Mouse (Mus musculus): ENCODE measurements around the gene Aknad1. TPM values are rescaled to one million over a fixed set of nuclear protein-coding genes. Genes with fewer than 3 reads are reported as not detected.

Aknad1 gene
- polyA plus RNA-seq, 1 experiment = 0.01 TPM

DNA sequence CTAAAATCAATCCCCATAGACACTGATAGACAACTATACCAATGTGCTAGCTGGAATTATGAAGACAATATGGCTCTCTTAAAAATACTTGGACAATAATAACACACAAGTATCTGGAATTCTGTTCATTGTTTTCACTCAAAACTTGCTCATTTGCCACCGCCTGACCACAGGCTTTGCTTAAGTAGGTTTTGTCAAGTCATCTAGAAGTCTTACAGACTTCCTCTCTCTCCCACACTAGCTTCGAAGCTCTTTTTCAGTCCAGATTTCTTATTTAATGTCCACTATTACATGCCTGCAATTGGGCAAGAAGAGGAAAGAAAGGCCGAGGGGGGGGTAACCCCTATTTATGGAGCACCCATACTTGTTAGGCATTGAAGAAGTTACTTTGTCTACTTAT is 11.7 kb upstream of the Aknad1 start:
- H3K4me3 ChIP-seq (replicated peaks) = no peak overlapping the region
- peaks cover 7% of the 10 kb centered on the region for H3K9me3 ChIP-seq (ENCODE audit: control insufficient read depth, low read length)
- no peaks in the 10 kb centered on the region for H3K36me3 ChIP-seq (ENCODE audit: control insufficient read depth)
- no peak for TF ChIP-seq TAL1 (IDR thresholded peaks at IDR 0.05; ENCODE audit: low read length)
- TF ChIP-seq GATA1 (IDR thresholded peaks at IDR 0.05; ENCODE audit: low read length) = no peak
- H3K4me1 ChIP-seq (ENCODE audit: control insufficient read depth) = peaks cover 21% of the 10 kb centered on the region
- no peaks in the 10 kb centered on the region; the same call in none of the 2 replicates for H3K27me3 ChIP-seq (ENCODE audit: control insufficient read depth)

DNA sequence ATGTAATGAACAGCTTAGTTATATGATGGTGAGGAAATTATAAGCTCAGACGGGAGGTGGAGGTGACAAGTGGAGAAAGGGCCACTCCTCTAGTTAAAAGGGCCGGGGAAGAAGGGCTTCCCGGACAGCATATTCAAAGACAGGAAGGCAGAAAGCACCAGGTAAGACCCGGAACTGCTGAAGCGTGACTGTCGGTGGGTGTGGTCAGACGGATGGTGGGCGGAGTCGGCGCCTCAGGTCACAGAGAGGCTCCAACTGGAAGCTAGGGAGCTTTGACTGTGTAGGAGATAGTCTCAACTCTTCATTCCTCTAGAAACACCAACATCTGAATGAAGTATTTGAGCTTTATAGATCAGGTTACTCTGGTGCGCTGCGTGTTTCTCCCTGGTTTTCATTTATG is 9.1 kb upstream of the Aknad1 start:
- TF ChIP-seq GATA1 (IDR thresholded peaks at IDR 0.05; ENCODE audit: low read length) (no peak), TAL1 (IDR thresholded peaks at IDR 0.05; ENCODE audit: low read length) (no peak)
- peaks cover 10% of the 10 kb centered on the region for H3K27me3 ChIP-seq (ENCODE audit: control insufficient read depth)

DNA sequence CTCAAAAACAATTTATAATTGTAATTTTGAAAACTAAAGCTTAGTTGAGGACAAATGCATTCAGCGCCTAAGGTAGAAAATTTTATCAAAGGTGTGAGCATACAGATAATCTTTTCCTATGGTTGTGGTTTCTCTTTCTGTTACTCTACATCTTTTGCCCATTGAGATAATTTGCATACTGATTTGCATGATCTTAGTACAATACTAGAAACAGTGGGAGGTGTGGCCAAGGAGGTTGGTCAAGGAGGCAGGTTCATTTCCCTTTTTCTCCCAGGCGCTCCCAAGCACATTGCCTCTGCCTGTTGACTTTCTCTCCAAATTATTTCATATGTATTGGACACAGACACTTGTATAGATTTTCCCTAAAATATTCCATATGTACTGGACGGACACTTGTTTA is 1.7 kb upstream of the Aknad1 start:
- Histone ChIP-seq H3K27me3 (ENCODE audit: control insufficient read depth) (peaks cover 33% of the 10 kb centered on the region), H3K9me3 (ENCODE audit: control insufficient read depth, low read length) (peaks cover 5% of the 10 kb centered on the region), H3K36me3 (ENCODE audit: control insufficient read depth) (no peaks in the 10 kb centered on the region), H3K4me3 (replicated peaks) (no peak overlapping the region), H3K4me1 (ENCODE audit: control insufficient read depth) (peaks cover 11% of the 10 kb centered on the region)
- no peak for TF ChIP-seq GATA1 (IDR thresholded peaks at IDR 0.05; ENCODE audit: low read length)
- TF ChIP-seq TAL1 (IDR thresholded peaks at IDR 0.05; ENCODE audit: low read length) = no peak

More for the DNA sequence above, 9.1 kb upstream of the Aknad1 start:
- Histone ChIP-seq H3K4me3 (replicated peaks) (peak overlapping the region; percentile 50), H3K4me1 (ENCODE audit: control insufficient read depth) (peaks cover 12% of the 10 kb centered on the region), H3K36me3 (ENCODE audit: control insufficient read depth) (no peaks in the 10 kb centered on the region), H3K9me3 (ENCODE audit: control insufficient read depth, low read length) (peaks cover 12% of the 10 kb centered on the region)

DNA sequence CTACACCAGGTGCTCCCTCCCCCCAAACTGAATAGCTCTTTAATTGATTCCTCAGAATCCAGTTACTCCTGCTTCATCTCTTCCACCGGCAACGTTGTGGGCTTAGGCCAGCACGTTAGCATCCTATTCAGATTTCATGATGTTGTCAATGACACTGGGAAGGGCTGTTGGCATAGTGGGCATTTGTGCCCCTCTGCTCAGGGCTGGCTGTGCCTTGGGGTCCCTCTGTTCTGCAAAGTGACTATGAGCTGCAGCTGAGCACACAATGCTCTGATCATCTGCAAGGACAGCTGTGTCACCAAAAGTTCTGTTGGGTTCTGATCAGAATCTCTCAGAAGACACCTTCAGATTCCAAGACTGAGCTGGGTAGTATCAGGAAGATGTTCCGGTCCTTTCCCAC is 4.6 kb downstream of the Aknad1 start:
- Histone ChIP-seq H3K36me3 (ENCODE audit: control insufficient read depth) (peaks cover 3% of the 10 kb centered on the region; the same call in 1 of the 2 replicates), H3K9me3 (ENCODE audit: control insufficient read depth, low read length) (0 out of 2 replicates have a peak, but pooled peaks cover 2% of the 10 kb centered on the region), H3K4me3 (replicated peaks) (no peak overlapping the region), H3K4me1 (ENCODE audit: control insufficient read depth) (peaks cover 32% of the 10 kb centered on the region), H3K27me3 (ENCODE audit: control insufficient read depth) (peaks cover 6% of the 10 kb centered on the region)
- TF ChIP-seq TAL1 (IDR thresholded peaks at IDR 0.05; ENCODE audit: low read length) (no peak), GATA1 (IDR thresholded peaks at IDR 0.05; ENCODE audit: low read length) (no peak)

DNA sequence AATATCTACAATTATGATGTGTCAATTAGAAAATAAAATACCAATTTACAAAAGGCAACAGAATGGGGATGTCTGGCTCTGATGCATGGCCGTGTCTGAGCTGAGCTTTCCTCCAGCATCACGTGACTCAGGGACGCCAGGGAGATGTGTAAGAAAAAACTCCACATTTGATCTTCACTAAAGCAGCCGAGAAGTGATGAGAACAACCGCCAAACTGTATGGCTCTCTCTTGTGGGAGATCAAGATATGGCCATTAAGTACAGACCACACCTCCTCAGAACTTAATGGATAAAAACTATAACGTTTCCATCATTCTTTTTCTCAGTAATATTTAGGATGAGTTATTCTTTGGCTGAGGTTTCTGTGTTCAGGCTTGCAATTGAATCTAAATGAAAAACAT is 11.6 kb downstream of the Aknad1 start:
- H3K4me1 ChIP-seq (ENCODE audit: control insufficient read depth) = peaks cover 63% of the 10 kb centered on the region
- H3K27me3 ChIP-seq (ENCODE audit: control insufficient read depth) = peaks cover 5% of the 10 kb centered on the region
- peak overlapping the region; percentile 60 for H3K4me3 ChIP-seq (replicated peaks)

DNA sequence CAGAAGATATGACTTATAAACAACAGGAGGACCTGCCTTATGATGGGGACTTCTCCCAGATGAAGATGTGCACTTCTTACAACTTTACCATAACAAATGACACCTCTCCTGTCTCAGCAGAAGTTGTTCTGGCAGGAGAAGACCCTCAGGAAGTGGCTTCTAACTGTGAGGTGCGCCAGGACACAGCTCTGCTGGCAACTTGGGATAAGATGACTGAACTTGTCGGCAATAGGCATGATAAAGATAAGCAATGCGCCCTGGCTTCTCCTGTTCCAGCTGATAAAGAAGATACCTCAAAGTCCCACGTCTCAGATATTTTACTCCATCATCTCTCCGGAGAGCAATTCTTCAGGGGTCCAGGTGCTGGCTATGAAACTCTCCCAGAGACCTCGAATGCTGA is 12.2 kb downstream of the Aknad1 start:
- peaks cover 6% of the 10 kb centered on the region for H3K9me3 ChIP-seq (ENCODE audit: control insufficient read depth, low read length)
- H3K27me3 ChIP-seq (ENCODE audit: control insufficient read depth) = peaks cover 3% of the 10 kb centered on the region
- peak overlapping the region; percentile 60 for H3K4me3 ChIP-seq (replicated peaks)
- TF ChIP-seq TAL1 (IDR thresholded peaks at IDR 0.05; ENCODE audit: low read length) (peak; percentile 60; the same call in 2 of the 3 replicates), GATA1 (IDR thresholded peaks at IDR 0.05; ENCODE audit: low read length) (no peak; the same call in 1 of the 2 replicates)
- H3K4me1 ChIP-seq (ENCODE audit: control insufficient read depth) = peaks cover 67% of the 10 kb centered on the region
- H3K36me3 ChIP-seq (ENCODE audit: control insufficient read depth) = peaks cover 13% of the 10 kb centered on the region

More for the DNA sequence above, 11.6 kb downstream of the Aknad1 start:
- Histone ChIP-seq H3K9me3 (ENCODE audit: control insufficient read depth, low read length) (peaks cover 7% of the 10 kb centered on the region), H3K36me3 (ENCODE audit: control insufficient read depth) (peaks cover 13% of the 10 kb centered on the region)
- TF ChIP-seq TAL1 (IDR thresholded peaks at IDR 0.05; ENCODE audit: low read length) (no peak), GATA1 (IDR thresholded peaks at IDR 0.05; ENCODE audit: low read length) (0 out of 2 replicates have a peak, but pooled peaks have one; percentile 31)

DNA sequence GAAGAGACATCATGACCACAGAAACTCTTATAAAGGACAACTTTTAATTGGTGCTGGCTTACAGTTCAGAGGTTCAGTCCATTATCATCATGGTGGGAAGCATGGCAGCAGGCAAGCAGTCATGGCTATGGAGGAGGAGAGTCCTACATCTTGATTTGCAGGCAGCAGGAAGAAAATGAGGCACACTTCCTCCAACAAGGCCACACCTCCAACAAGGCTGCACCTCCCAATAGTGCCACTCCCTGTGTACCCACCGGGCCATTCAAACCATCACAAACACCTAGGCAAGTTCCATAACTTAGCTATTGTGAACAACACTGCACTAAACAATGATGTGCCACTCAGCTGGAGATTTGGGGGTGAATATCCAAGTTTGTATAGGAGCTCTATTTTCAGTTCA is 15.1 kb downstream of the Aknad1 start:
- Histone ChIP-seq H3K36me3 (ENCODE audit: control insufficient read depth) (peaks cover 17% of the 10 kb centered on the region), H3K27me3 (ENCODE audit: control insufficient read depth) (no peaks in the 10 kb centered on the region), H3K4me3 (replicated peaks) (peak overlapping the region; percentile 21), H3K4me1 (ENCODE audit: control insufficient read depth) (peaks cover 75% of the 10 kb centered on the region), H3K9me3 (ENCODE audit: control insufficient read depth, low read length) (peaks cover 5% of the 10 kb centered on the region)
- TF ChIP-seq TAL1 (IDR thresholded peaks at IDR 0.05; ENCODE audit: low read length) = no peak
- no peak for TF ChIP-seq GATA1 (IDR thresholded peaks at IDR 0.05; ENCODE audit: low read length)

DNA sequence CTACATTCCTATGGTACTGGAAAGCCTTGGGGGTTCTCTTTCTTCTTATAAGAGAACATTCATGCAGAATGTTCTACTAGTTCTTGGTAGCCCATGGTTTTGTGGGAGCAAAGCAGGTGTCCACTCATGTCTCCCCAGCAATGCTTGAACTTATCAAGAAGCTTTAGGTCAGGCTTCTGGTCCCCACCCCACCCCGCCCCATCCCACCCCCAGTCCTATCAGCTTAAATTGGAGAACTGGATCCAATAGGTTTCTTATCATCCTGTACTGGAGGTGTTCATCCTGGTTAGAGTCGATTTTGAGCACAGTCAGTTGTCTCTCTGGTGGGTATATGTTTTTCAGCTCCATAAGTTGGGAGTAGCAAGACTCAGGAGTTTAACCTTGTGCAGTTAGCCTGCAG is 16.1 kb downstream of the Aknad1 start:
- peaks cover 67% of the 10 kb centered on the region for H3K4me1 ChIP-seq (ENCODE audit: control insufficient read depth)
- TF ChIP-seq TAL1 (IDR thresholded peaks at IDR 0.05; ENCODE audit: low read length) (no peak), GATA1 (IDR thresholded peaks at IDR 0.05; ENCODE audit: low read length) (no peak)
- H3K9me3 ChIP-seq (ENCODE audit: control insufficient read depth, low read length) = peaks cover 5% of the 10 kb centered on the region
- no peaks in the 10 kb centered on the region for H3K27me3 ChIP-seq (ENCODE audit: control insufficient read depth)
- H3K36me3 ChIP-seq (ENCODE audit: control insufficient read depth) = peaks cover 17% of the 10 kb centered on the region
- H3K4me3 ChIP-seq (replicated peaks) = peak overlapping the region; percentile 7

DNA sequence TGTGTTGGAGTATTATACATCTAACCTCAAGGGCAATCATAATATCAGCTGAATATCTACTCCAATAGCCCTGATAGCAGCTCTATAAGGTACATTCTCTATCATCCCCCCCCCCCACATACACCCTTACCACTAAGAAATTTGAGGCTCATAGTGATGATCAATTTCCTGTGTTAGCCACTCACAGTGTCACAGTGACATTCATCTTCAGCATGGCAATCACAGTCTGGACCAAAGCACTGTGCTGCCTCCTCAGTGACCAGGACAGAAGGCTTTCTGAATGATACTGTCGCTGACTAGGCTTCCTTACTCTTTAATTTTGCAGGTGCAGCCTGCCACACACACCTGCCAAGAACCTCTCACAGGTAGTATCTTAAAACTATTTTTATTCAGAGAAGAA is 16.7 kb downstream of the Aknad1 start:
- peaks cover 61% of the 10 kb centered on the region for H3K4me1 ChIP-seq (ENCODE audit: control insufficient read depth)
- H3K9me3 ChIP-seq (ENCODE audit: control insufficient read depth, low read length) = peaks cover 5% of the 10 kb centered on the region
- H3K4me3 ChIP-seq (replicated peaks) = peak overlapping the region; percentile 4
- peaks cover 17% of the 10 kb centered on the region for H3K36me3 ChIP-seq (ENCODE audit: control insufficient read depth)
- TF ChIP-seq GATA1 (IDR thresholded peaks at IDR 0.05; ENCODE audit: low read length) (no peak), TAL1 (IDR thresholded peaks at IDR 0.05; ENCODE audit: low read length) (no peak)
- H3K27me3 ChIP-seq (ENCODE audit: control insufficient read depth) = no peaks in the 10 kb centered on the region

DNA sequence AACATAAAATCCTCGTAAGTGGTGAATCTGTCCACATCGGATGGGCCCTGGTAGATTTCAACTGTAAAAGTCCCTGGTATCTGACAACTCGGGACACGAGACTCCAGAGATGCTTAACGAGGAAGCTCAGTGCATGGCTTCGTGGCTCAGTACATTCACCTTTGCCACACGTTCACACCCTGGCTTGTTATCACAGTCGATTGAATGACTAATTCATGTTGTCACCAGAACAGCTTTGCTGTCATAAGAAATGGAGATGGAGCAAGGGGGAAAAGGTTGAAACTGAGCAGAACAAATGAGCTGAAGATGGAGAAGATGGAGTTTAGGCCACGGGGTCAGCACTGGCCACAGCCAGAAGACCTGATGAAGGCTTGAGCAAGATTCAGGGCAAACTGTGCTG is 18.1 kb downstream of the Aknad1 start:
- peaks cover 6% of the 10 kb centered on the region for H3K27me3 ChIP-seq (ENCODE audit: control insufficient read depth)
- peaks cover 51% of the 10 kb centered on the region for H3K4me1 ChIP-seq (ENCODE audit: control insufficient read depth)
- H3K36me3 ChIP-seq (ENCODE audit: control insufficient read depth) = peaks cover 17% of the 10 kb centered on the region
- H3K4me3 ChIP-seq (replicated peaks) = no peak overlapping the region
- H3K9me3 ChIP-seq (ENCODE audit: control insufficient read depth, low read length) = peaks cover 5% of the 10 kb centered on the region
- TF ChIP-seq GATA1 (IDR thresholded peaks at IDR 0.05; ENCODE audit: low read length) (no peak), TAL1 (IDR thresholded peaks at IDR 0.05; ENCODE audit: low read length) (no peak)
